Mouse (Mus musculus) ES-E14 (cell line): Measurements from ENCODE around the gene Pqlc2.

Source experiments
- CHD2 ChIP-seq: IDR thresholded peaks from 2 replicates; pipeline ENCODE4 v1.6.1; 2014; ENCODE audit warnings: mild to moderate bottlenecking, low read depth, low read length, inconsistent platforms
- HCFC1 ChIP-seq: IDR thresholded peaks from 2 replicates; pipeline ENCODE4 v1.6.1; 2012; ENCODE audit warnings: low read length, inconsistent platforms, borderline replicate concordance; ENCODE audit not compliant: insufficient read depth
- MAFK ChIP-seq: IDR thresholded peaks from 2 replicates; pipeline ENCODE4 v1.6.1; 2014; ENCODE audit warnings: mild to moderate bottlenecking, low read depth, low read length, inconsistent platforms; ENCODE audit not compliant: insufficient read depth
- ZC3H11A ChIP-seq: IDR thresholded peaks from 2 replicates; pipeline ENCODE4 v1.6.1; 2012; ENCODE audit warnings: low read depth, mild to moderate bottlenecking, inconsistent platforms, low read length, borderline replicate concordance
- ZNF384 ChIP-seq: IDR thresholded peaks from 2 replicates; pipeline ENCODE4 v1.6.1; 2012; ENCODE audit warnings: low read depth, low read length, inconsistent platforms

GRCm38 (mm10) chr4:139258621-139259301 lies 51.7 kb downstream of the Pqlc2 start:
- TF ChIP-seq ZC3H11A: no peak
- no peak for TF ChIP-seq MAFK
- TF ChIP-seq CHD2: no peak
- TF ChIP-seq ZNF384: no peak
- TF ChIP-seq HCFC1: no peak
